Mouse (Mus musculus): ENCODE measurements around the gene Wsb2.
"Not testable (repeated sequence)": the region's sequence is repeated elsewhere in the genome, so short reads cannot be mapped to it uniquely, and the experiment has no call there.

Gene Wsb2

GRCm38 (mm10) chr5:117357129-117357477, at the start of gene Wsb2:
TSS of gene Wsb2 (plus strand) at chr5:117357304.
- peak; percentile 85 for DNase-seq

- DNase-seq = peak; percentile 51
Observed at GRCm38 (mm10) chr5:117307699-117308098, 49.4 kb upstream of the Wsb2 start.

- no peak for DNase-seq
Observed at GRCm38 (mm10) chr5:117313420-117313819, 43.7 kb upstream of the Wsb2 start.

GRCm38 (mm10) chr5:117313909-117314308, 43.2 kb upstream of the Wsb2 start:
- DNase-seq = no peak

- no peak for DNase-seq
Observed at GRCm38 (mm10) chr5:117314587-117315428, 42.3 kb upstream of the Wsb2 start.

GRCm38 (mm10) chr5:117318741-117319629, 38.1 kb upstream of the Wsb2 start, which contains the start of gene Vsig10:
TSS of gene Vsig10 (plus strand) at chr5:117319083.
- peak; percentile 46 for DNase-seq

- no peak for DNase-seq
Observed at GRCm38 (mm10) chr5:117323751-117324150, 33.4 kb upstream of the Wsb2 start.

GRCm38 (mm10) chr5:117326408-117326807, 30.7 kb upstream of the Wsb2 start:
- no peak for DNase-seq

- DNase-seq = no peak
Observed at GRCm38 (mm10) chr5:117330457-117330856, 26.6 kb upstream of the Wsb2 start.

- DNase-seq = no peak
Observed at GRCm38 (mm10) chr5:117337999-117338398, 19.1 kb upstream of the Wsb2 start.

- no peak for DNase-seq
Observed at GRCm38 (mm10) chr5:117338503-117338902, 18.6 kb upstream of the Wsb2 start.

- DNase-seq = no peak
Observed at GRCm38 (mm10) chr5:117340081-117340480, 17.0 kb upstream of the Wsb2 start.

- DNase-seq = no peak
Observed at GRCm38 (mm10) chr5:117341896-117342295, 15.2 kb upstream of the Wsb2 start.

- DNase-seq = not testable (repeated sequence)
Observed at GRCm38 (mm10) chr5:117344496-117344895, 12.6 kb upstream of the Wsb2 start.

GRCm38 (mm10) chr5:117345432-117345976, 11.6 kb upstream of the Wsb2 start:
- DNase-seq = no peak

GRCm38 (mm10) chr5:117346281-117346680, 10.8 kb upstream of the Wsb2 start:
- DNase-seq = no peak

- DNase-seq = no peak
Observed at GRCm38 (mm10) chr5:117347011-117347410, 10.1 kb upstream of the Wsb2 start.

- DNase-seq = no peak
Observed at GRCm38 (mm10) chr5:117347838-117348237, 9.3 kb upstream of the Wsb2 start.

- DNase-seq = peak; percentile 46
Observed at GRCm38 (mm10) chr5:117348279-117348678, 8.8 kb upstream of the Wsb2 start.

GRCm38 (mm10) chr5:117354121-117354520, 3.0 kb upstream of the Wsb2 start:
- no peak for DNase-seq

GRCm38 (mm10) chr5:117355648-117356303, 1.3 kb upstream of the Wsb2 start:
- no peak for DNase-seq

- peak; percentile 51 for DNase-seq
Observed at GRCm38 (mm10) chr5:117356365-117357128, 557 bp upstream of the Wsb2 start.
